Mouse (Mus musculus) limb, embryonic 13.5 days (tissue): ENCODE measurements at regions not wholly inside any gene's neighbourhood (a gene's known extent, or its start where the extent isn't known, plus 50 kb on each side); places are given as distances from the start of the nearest gene placed in this dataset.

Source experiments
- ATAC-seq: fragments of 200-750 bp; cut with Nextera tagmentation; 2 replicates; pipeline ENCODE4 v1.8.0; 2017; ENCODE audit warnings: low read depth, moderate number of reproducible peaks, moderate TSS enrichment; ENCODE audit not compliant: low FRiP score
- H3K27ac ChIP-seq: fragments of 300-500 bp; sonication (generic); 2 replicates; pipeline ENCODE4 v1.5.1; 2015; ENCODE audit warnings: inconsistent platforms, mild to moderate bottlenecking, moderate library complexity
- H3K27me3 ChIP-seq: fragments of 300-500 bp; sonication (generic); 2 replicates; pipeline ENCODE4 v1.6.1; 2015; ENCODE audit warnings: mild to moderate bottlenecking, inconsistent platforms
- H3K36me3 ChIP-seq: fragments of 300-500 bp; sonication (generic); 2 replicates; pipeline ENCODE4 v1.6.1; 2015; ENCODE audit warnings: inconsistent platforms, mild to moderate bottlenecking, moderate library complexity
- H3K4me1 ChIP-seq: fragments of 300-500 bp; sonication (generic); 2 replicates; pipeline ENCODE4 v1.6.1; 2015; ENCODE audit warnings: inconsistent platforms
- H3K4me2 ChIP-seq: fragments of 300-500 bp; sonication (generic); replicated peaks from 2 replicates; pipeline ENCODE4 v1.6.1; 2015; ENCODE audit warnings: inconsistent platforms, mild to moderate bottlenecking, moderate library complexity
- H3K4me3 ChIP-seq: fragments of 300-500 bp; sonication (generic); 2 replicates; pipeline ENCODE4 v1.5.1; 2015; ENCODE audit warnings: moderate library complexity, mild to moderate bottlenecking, inconsistent platforms
- H3K9ac ChIP-seq: fragments of 300-500 bp; sonication (generic); 2 replicates; pipeline ENCODE4 v1.6.1; 2015; ENCODE audit warnings: mild to moderate bottlenecking, inconsistent platforms
- H3K9me3 ChIP-seq: fragments of 300-500 bp; sonication (generic); 2 replicates; pipeline ENCODE4 v1.6.1; 2016; ENCODE audit warnings: inconsistent platforms
- WGBS: fragments of 180-500 bp; shearing (Covaris S2); methylation state at CpG from one replicate; pipeline ENCODE4 v1.1.7; 2015; 5-methylcytosine and 5-hydroxymethylcytosine counted together

- WGBS = 50% methylated on average over 1 of the region's 1 CpGs
- Histone ChIP-seq H3K4me2 (no peak overlapping the region), H3K27ac (no peak overlapping the region), H3K36me3 (no peaks in the 10 kb centered on the region), H3K27me3 (no peaks in the 10 kb centered on the region), H3K9me3 (no peaks in the 10 kb centered on the region), H3K4me3 (no peak overlapping the region), H3K9ac (no peak overlapping the region), H3K4me1 (no peaks in the 10 kb centered on the region)
- no peak for ATAC-seq
Measured at GRCm38 (mm10) chr4:50106557-50106956, 261.0 kb upstream of the Grin3a start.

- H3K9ac ChIP-seq = no peak overlapping the region
- peak; percentile 66; the same call in 1 of the 2 replicates for ATAC-seq
- no peak overlapping the region for H3K27ac ChIP-seq
- no peak overlapping the region for H3K4me3 ChIP-seq
- no peaks in the 10 kb centered on the region for H3K9me3 ChIP-seq
- H3K4me2 ChIP-seq = no peak overlapping the region
- H3K36me3 ChIP-seq = no peaks in the 10 kb centered on the region
- no peaks in the 10 kb centered on the region for H3K4me1 ChIP-seq
- H3K27me3 ChIP-seq = no peaks in the 10 kb centered on the region
Measured at GRCm38 (mm10) chr4:50087860-50088259, 242.3 kb upstream of the Grin3a start.

GRCm38 (mm10) chr4:50086676-50087075, 241.1 kb upstream of the Grin3a start:
- no peaks in the 10 kb centered on the region for H3K4me1 ChIP-seq
- WGBS = 58% methylated on average over 2 of the region's 2 CpGs
- H3K9me3 ChIP-seq = no peaks in the 10 kb centered on the region
- H3K9ac ChIP-seq = no peak overlapping the region
- no peak for ATAC-seq
- H3K27ac ChIP-seq = no peak overlapping the region
- H3K36me3 ChIP-seq = no peaks in the 10 kb centered on the region
- H3K4me3 ChIP-seq = no peak overlapping the region
- no peak overlapping the region for H3K4me2 ChIP-seq
- no peaks in the 10 kb centered on the region for H3K27me3 ChIP-seq

- H3K9me3 ChIP-seq = no peaks in the 10 kb centered on the region
- no peak overlapping the region for H3K4me2 ChIP-seq
- H3K9ac ChIP-seq = no peak overlapping the region
- WGBS = 40% methylated on average over 2 of the region's 2 CpGs
- no peak for ATAC-seq
- H3K4me1 ChIP-seq = no peaks in the 10 kb centered on the region
- no peak overlapping the region for H3K4me3 ChIP-seq
- H3K27me3 ChIP-seq = no peaks in the 10 kb centered on the region
- H3K36me3 ChIP-seq = no peaks in the 10 kb centered on the region
- no peak overlapping the region for H3K27ac ChIP-seq
Measured at GRCm38 (mm10) chr4:50055519-50055918, 210.0 kb upstream of the Grin3a start.

GRCm38 (mm10) chr4:50041476-50041875, 195.9 kb upstream of the Grin3a start:
- no peak for ATAC-seq
- Histone ChIP-seq H3K4me1 (no peaks in the 10 kb centered on the region), H3K4me3 (no peak overlapping the region), H3K9me3 (no peaks in the 10 kb centered on the region), H3K4me2 (no peak overlapping the region), H3K27ac (no peak overlapping the region), H3K36me3 (no peaks in the 10 kb centered on the region), H3K27me3 (no peaks in the 10 kb centered on the region), H3K9ac (no peak overlapping the region)

GRCm38 (mm10) chr4:50036079-50036478, 190.5 kb upstream of the Grin3a start:
- no peaks in the 10 kb centered on the region for H3K36me3 ChIP-seq
- whole genome bisulfite sequencing = 52% methylated on average over 6 of the region's 6 CpGs
- H3K27ac ChIP-seq = no peak overlapping the region
- H3K4me1 ChIP-seq = no peaks in the 10 kb centered on the region
- no peak overlapping the region for H3K9ac ChIP-seq
- no peaks in the 10 kb centered on the region for H3K27me3 ChIP-seq
- H3K4me2 ChIP-seq = no peak overlapping the region
- no peak overlapping the region for H3K4me3 ChIP-seq
- ATAC-seq = no peak
- H3K9me3 ChIP-seq = no peaks in the 10 kb centered on the region

GRCm38 (mm10) chr4:50025356-50025755, 179.8 kb upstream of the Grin3a start:
- Histone ChIP-seq H3K4me3 (no peak overlapping the region), H3K4me2 (no peak overlapping the region), H3K4me1 (no peaks in the 10 kb centered on the region), H3K36me3 (no peaks in the 10 kb centered on the region), H3K9me3 (no peaks in the 10 kb centered on the region), H3K9ac (no peak overlapping the region), H3K27me3 (no peaks in the 10 kb centered on the region), H3K27ac (no peak overlapping the region)
- WGBS = 66% methylated on average over 6 of the region's 6 CpGs
- no peak for ATAC-seq
